8 mouse cellular contexts compared by ENCODE assay signal in genomic region chr7:102106700-102107141, GRCm38 (mm10). TPM values are rescaled to one million over a fixed set of nuclear protein-coding genes. Genes with fewer than 3 reads are reported as not detected.
DNase-seq lines count a peak whose midpoint lies in the region; ATAC-seq and TF ChIP-seq lines count a peak whose summit lies in the region.

No protein-coding gene starts in this region.

- peaks cover 9% of the 10 kb centered on the region for H3K4me1 ChIP-seq in testis, adult 2 months (ENCODE audit: control insufficient read depth, insufficient read depth, low read length)
- peaks cover 5% of the 10 kb centered on the region; the same call in 1 of the 2 replicates for H3K4me1 ChIP-seq in limb, embryonic 11.5 days (ENCODE audit: control insufficient read depth, insufficient read depth, low read length)
- H3K4me1 ChIP-seq in neural tube, embryonic 15.5 days: 0 out of 2 replicates have a peak, but pooled peaks cover 2% of the 10 kb centered on the region

- no peaks in the 10 kb centered on the region for H3K9me3 ChIP-seq in limb, embryonic 11.5 days (ENCODE audit: control insufficient read depth, low read length)
- no peaks in the 10 kb centered on the region for H3K9me3 ChIP-seq in neural tube, embryonic 15.5 days (replicated peaks)

- H3K4me3 ChIP-seq in testis, adult 2 months (ENCODE audit: control insufficient read depth, low read depth, low read length): peak overlapping the region; percentile 80
- H3K4me3 ChIP-seq in limb, embryonic 11.5 days (ENCODE audit: low read depth, low read length): peak overlapping the region; percentile 15
- peak overlapping the region; percentile 6; the same call in 1 of the 2 replicates for H3K4me3 ChIP-seq in neural tube, embryonic 15.5 days (replicated peaks)
- H3K4me3 ChIP-seq in left cerebral cortex, adult 2 months: no peak overlapping the region

- ATAC-seq in limb, embryonic 11.5 days (ENCODE audit: insufficient number of reproducible peaks, low FRiP score, low TSS enrichment, low read depth): 0 out of 2 replicates have a peak, but pooled peaks have one; percentile 17
- no peak for ATAC-seq in neural tube, embryonic 15.5 days (ENCODE audit: low FRiP score)

- no peaks in the 10 kb centered on the region for H3K27me3 ChIP-seq in testis, adult 2 months (ENCODE audit: control insufficient read depth, insufficient read depth, low read length)
- 0 out of 2 replicates have a peak, but pooled peaks cover 2% of the 10 kb centered on the region for H3K27me3 ChIP-seq in limb, embryonic 11.5 days (ENCODE audit: control insufficient read depth, insufficient read depth, low read length)
- no peaks in the 10 kb centered on the region for H3K27me3 ChIP-seq in neural tube, embryonic 15.5 days (replicated peaks)

- TF ChIP-seq CTCF in testis, adult 2 months (IDR thresholded peaks at IDR 0.05; ENCODE audit: control insufficient read depth, insufficient read depth, insufficient replicate concordance, low read depth, low read length): no peak
- no peak for TF ChIP-seq CTCF in left cerebral cortex, adult 2 months (IDR thresholded peaks at IDR 0.05)

- H3K9ac ChIP-seq in limb, embryonic 11.5 days (ENCODE audit: low read length): peak overlapping the region; percentile 49; the same call in 1 of the 2 replicates
- no peak overlapping the region for H3K9ac ChIP-seq in neural tube, embryonic 15.5 days (replicated peaks)

- peak overlapping the region; percentile 64 for H3K4me2 ChIP-seq in limb, embryonic 11.5 days (ENCODE audit: low read depth, severe bottlenecking)
- H3K4me2 ChIP-seq in neural tube, embryonic 15.5 days: peak overlapping the region; percentile 53

- no peak overlapping the region for H3K27ac ChIP-seq in testis, adult 2 months (ENCODE audit: control insufficient read depth, insufficient read depth, low read depth, low read length)
- H3K27ac ChIP-seq in limb, embryonic 11.5 days (replicated peaks; ENCODE audit: low read depth, low read length): no peak overlapping the region
- no peak overlapping the region for H3K27ac ChIP-seq in neural tube, embryonic 15.5 days (replicated peaks)
- no peak overlapping the region for H3K27ac ChIP-seq in left cerebral cortex, adult 2 months

- DNase-seq in adrenal gland, postnatal 14 days: peak; percentile 27
- DNase-seq in adrenal gland, adult 18-20 months (ENCODE audit: low spot score in 2 of 2): no peak
- no peak for DNase-seq in testis, postnatal 10 days (ENCODE audit: low spot score)
- DNase-seq in limb, embryonic 11.5 days (ENCODE audit: low spot score): peak; percentile 44
- no peak for DNase-seq in frontal cortex, adult 2 months (ENCODE audit: extremely low spot score in 1 of 2, low spot score in 1 of 2)
- DNase-seq in left cerebral cortex, adult 2 months (ENCODE audit: extremely low spot score in 1 of 2, low spot score in 2 of 2): no peak

- no peaks in the 10 kb centered on the region for H3K36me3 ChIP-seq in testis, adult 2 months (ENCODE audit: control insufficient read depth, insufficient read depth, low read length)
- H3K36me3 ChIP-seq in limb, embryonic 11.5 days (ENCODE audit: control insufficient read depth, insufficient read depth, low read length): no peaks in the 10 kb centered on the region
- H3K36me3 ChIP-seq in neural tube, embryonic 15.5 days: no peaks in the 10 kb centered on the region

- 0 out of 2 replicates have a peak, but pooled peaks have one; percentile 18 for TF ChIP-seq POLR2A in testis, adult 2 months (IDR thresholded peaks at IDR 0.05; ENCODE audit: control insufficient read depth, low read depth, low read length)

- intact Hi-C loops in left cerebral cortex, adult 2 months (cut with DNase I): no loop called here

- 12% methylated on average over 23 of the region's 23 CpGs for WGBS in limb, embryonic 11.5 days
- WGBS in neural tube, embryonic 15.5 days: 24% methylated on average over 23 of the region's 23 CpGs

RNA-seq across cellular contexts. Expression of gene Art5, which starts 2.6 kb away (rescaled TPM):
- 0.44 TPM in 1 of 2 replicates, not detected in the other for total RNA-seq in adrenal gland, postnatal 14 days (2021)
- not detected for total RNA-seq in adrenal gland, adult 18-20 months (2021)
- 65.1 and 76.0 TPM in 2 replicates for polyA plus RNA-seq in testis, adult 2 months (2012; rRNA removed)
- polyA plus RNA-seq in limb, embryonic 11.5 days (2014; fragmentation: Nextera tagmentation; extraction: Ambion mirVana): 4.9 and 5.8 TPM in 2 replicates
- polyA plus RNA-seq in neural tube, embryonic 15.5 days (2015; fragmentation: Nextera tagmentation; extraction: Ambion mirVana): 0.23 and 0.52 TPM in 2 replicates
- polyA plus RNA-seq in frontal cortex, adult 2 months (2012; rRNA removed): 0.34 and 0.50 TPM in 2 replicates
- not detected for total RNA-seq in left cerebral cortex, adult 2 months (2021)

RNA-seq across cellular contexts. Expression of gene Art1, which starts 5.2 kb away (rescaled TPM):
- not detected in 2 replicates for total RNA-seq in adrenal gland, postnatal 14 days (2021)
- total RNA-seq in adrenal gland, adult 18-20 months (2021): under 1 TPM in 1 of 2 experiments, not detected in 1; 0.29 TPM
- polyA plus RNA-seq in testis, adult 2 months (2012; rRNA removed): 6.7 and 9.4 TPM in 2 replicates
- 0.67 and 2.1 TPM in 2 replicates for polyA plus RNA-seq in limb, embryonic 11.5 days (2014; fragmentation: Nextera tagmentation; extraction: Ambion mirVana)
- 1.5 and 2.5 TPM in 2 replicates for polyA plus RNA-seq in neural tube, embryonic 15.5 days (2015; fragmentation: Nextera tagmentation; extraction: Ambion mirVana)
- polyA plus RNA-seq in frontal cortex, adult 2 months (2012; rRNA removed): 0.12 and 0.13 TPM in 2 replicates
- not detected for total RNA-seq in left cerebral cortex, adult 2 months (2021)

RNA-seq across cellular contexts. Expression of gene Chrna10, which starts 9.9 kb away (rescaled TPM):
- not detected in 2 replicates for total RNA-seq in adrenal gland, postnatal 14 days (2021)
- not detected for total RNA-seq in adrenal gland, adult 18-20 months (2021)
- polyA plus RNA-seq in testis, adult 2 months (2012; rRNA removed): 0.04 and 0.07 TPM in 2 replicates
- polyA plus RNA-seq in limb, embryonic 11.5 days (2014; fragmentation: Nextera tagmentation; extraction: Ambion mirVana): 0.28 TPM in 1 of 2 replicates, not detected in the other
- not detected in 2 replicates for polyA plus RNA-seq in neural tube, embryonic 15.5 days (2015; fragmentation: Nextera tagmentation; extraction: Ambion mirVana)
- 8.6 and 10.8 TPM in 2 replicates for polyA plus RNA-seq in frontal cortex, adult 2 months (2012; rRNA removed)
- under 1 TPM; 0.14 to 0.40 TPM for total RNA-seq in left cerebral cortex, adult 2 months (2021)

RNA-seq across cellular contexts. Expression of gene Trpc2, which starts 23.8 kb away (rescaled TPM):
- total RNA-seq in adrenal gland, postnatal 14 days (2021): not detected in 2 replicates
- not detected for total RNA-seq in adrenal gland, adult 18-20 months (2021)
- not detected in 2 replicates for polyA plus RNA-seq in testis, adult 2 months (2012; rRNA removed)
- polyA plus RNA-seq in limb, embryonic 11.5 days (2014; fragmentation: Nextera tagmentation; extraction: Ambion mirVana): not detected in 2 replicates
- 0.24 TPM in 1 of 2 replicates, not detected in the other for polyA plus RNA-seq in neural tube, embryonic 15.5 days (2015; fragmentation: Nextera tagmentation; extraction: Ambion mirVana)
- 1.8 and 2.0 TPM in 2 replicates for polyA plus RNA-seq in frontal cortex, adult 2 months (2012; rRNA removed)
- total RNA-seq in left cerebral cortex, adult 2 months (2021): under 1 TPM in 1 of 2 experiments, not detected in 1; 0.91 TPM

RNA-seq across cellular contexts. Expression of gene Xntrpc, which starts 41.2 kb away (rescaled TPM):
- 1.2 and 1.5 TPM in 2 replicates for total RNA-seq in adrenal gland, postnatal 14 days (2021)
- under 1 TPM; 0.89 to 0.99 TPM for total RNA-seq in adrenal gland, adult 18-20 months (2021)
- 5.5 and 7.4 TPM in 2 replicates for polyA plus RNA-seq in testis, adult 2 months (2012; rRNA removed)
- polyA plus RNA-seq in limb, embryonic 11.5 days (2014; fragmentation: Nextera tagmentation; extraction: Ambion mirVana): 1.6 and 2.4 TPM in 2 replicates
- polyA plus RNA-seq in neural tube, embryonic 15.5 days (2015; fragmentation: Nextera tagmentation; extraction: Ambion mirVana): 0.86 and 1.1 TPM in 2 replicates
- 3.9 and 4.3 TPM in 2 replicates for polyA plus RNA-seq in frontal cortex, adult 2 months (2012; rRNA removed)
- 1 to 10 TPM; 2.6 to 3.0 TPM for total RNA-seq in left cerebral cortex, adult 2 months (2021)

Comparison
In these comparisons a context has a peak if more than half of its experiments do, and no peak if none do; other contexts are left out.
1. DNase-seq: peak in adrenal gland, postnatal 14 days (single experiment) and limb, embryonic 11.5 days (single experiment); none in adrenal gland, adult 18-20 months (0 of 2), testis, postnatal 10 days (single experiment), frontal cortex, adult 2 months (0 of 2) and left cerebral cortex, adult 2 months (0 of 2).